Mouse (Mus musculus) myocyte (in vitro differentiated cells): ENCODE data around the gene Hsf5.

Experiments used
- E2F4 ChIP-seq: IDR thresholded peaks from one replicate; pipeline ENCODE4 v1.6.1; 2011; ENCODE audit warnings: mild to moderate bottlenecking, control low read depth, moderate library complexity; ENCODE audit not compliant: insufficient read depth
- MAX ChIP-seq: IDR thresholded peaks from one replicate; pipeline ENCODE4 v1.6.1; 2011; ENCODE audit warnings: low read depth, mild to moderate bottlenecking, control low read depth
- MYOD1 ChIP-seq, 3 experiments: IDR thresholded peaks; one replicate each; pipeline ENCODE4 v1.6.1; 2011; ENCODE audit warnings: control low read depth in 2 of 3, low read depth in 2 of 3, mild to moderate bottlenecking in 2 of 3, moderate library complexity in 1 of 3; ENCODE audit not compliant: insufficient read length in 2 of 3, control insufficient read depth in 1 of 3
- MYOG ChIP-seq, 3 experiments: IDR thresholded peaks; one replicate each; pipeline ENCODE4 v1.6.1; 2011; ENCODE audit warnings: control low read depth in 2 of 3, low read depth in 2 of 3, mild to moderate bottlenecking in 2 of 3; ENCODE audit not compliant: insufficient read length in 2 of 3, control insufficient read depth in 1 of 3, insufficient read depth in 1 of 3
- POLR2A ChIP-seq: IDR thresholded peaks from one replicate; pipeline ENCODE4 v1.6.1; 2011; ENCODE audit warnings: low read depth, mild to moderate bottlenecking, control low read depth, moderate library complexity; ENCODE audit not compliant: insufficient read length
- POLR2AphosphoS2 ChIP-seq: IDR thresholded peaks from one replicate; pipeline ENCODE4 v1.6.1; 2011; ENCODE audit warnings: low read depth, control low read depth; ENCODE audit not compliant: insufficient read length
- REST ChIP-seq: IDR thresholded peaks from one replicate; pipeline ENCODE4 v1.6.1; 2011; ENCODE audit warnings: mild to moderate bottlenecking, control low read depth, moderate library complexity; ENCODE audit not compliant: insufficient read depth, insufficient read length
- SRF ChIP-seq: IDR thresholded peaks from one replicate; pipeline ENCODE4 v1.6.1; 2011; ENCODE audit warnings: low read depth; ENCODE audit not compliant: control insufficient read depth, insufficient read length
- TCF12 ChIP-seq: IDR thresholded peaks from one replicate; pipeline ENCODE4 v1.6.1; 2011; ENCODE audit warnings: mild to moderate bottlenecking, control low read depth; ENCODE audit not compliant: poor library complexity, insufficient read depth, severe bottlenecking

DNA sequence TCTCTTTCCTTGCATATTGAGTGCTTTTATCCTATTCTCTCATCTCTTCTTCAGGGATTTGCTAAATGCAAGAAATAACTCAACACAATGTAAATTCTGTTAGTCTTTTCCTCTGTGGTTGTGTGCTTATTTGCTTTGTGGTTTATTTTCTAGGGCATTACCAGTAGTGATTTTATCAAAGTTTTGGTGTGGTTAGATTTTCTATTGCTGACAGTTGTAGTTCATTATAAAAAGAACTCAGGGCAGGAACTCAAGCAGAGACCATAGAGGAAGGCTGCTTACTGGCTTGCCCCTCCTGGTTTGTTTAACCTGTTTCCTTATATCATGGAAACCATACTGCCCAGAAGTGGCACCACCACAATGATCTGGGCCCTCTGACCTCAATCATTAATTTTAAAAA, 25.9 kb downstream of the Hsf5 start:
- no peak for TF ChIP-seq MYOG (IDR thresholded peaks at IDR 0.05; ENCODE audit: control insufficient read depth in 1 of 3, insufficient read depth in 1 of 3, insufficient read length in 2 of 3, low read depth in 2 of 3)
- TF ChIP-seq POLR2A = no peak
- no peak for TF ChIP-seq SRF
- no peak for TF ChIP-seq REST
- TF ChIP-seq MAX = no peak
- TF ChIP-seq E2F4 = no peak
- TF ChIP-seq TCF12 = no peak
- TF ChIP-seq MYOD1 (IDR thresholded peaks at IDR 0.05; ENCODE audit: control insufficient read depth in 1 of 3, insufficient read length in 2 of 3, low read depth in 2 of 3) = no peak
- no peak for TF ChIP-seq POLR2AphosphoS2
